Mouse (Mus musculus) heart, adult 9 months (tissue): ENCODE data around the gene 2310034G01Rik.

Source experiments
- DNase-seq, 2 experiments: peaks; one replicate each; pipeline ENCODE4 v3.0.0; 2022; ENCODE audit warnings: low spot score in 2 of 2

The 2310034G01Rik gene

GRCm38 (mm10) chr19:46358381-46358780 lies 8.3 kb upstream of the 2310034G01Rik start:
- no peak for DNase-seq

- no peak for DNase-seq
Measured at GRCm38 (mm10) chr19:46357344-46358280, 7.5 kb upstream of the 2310034G01Rik start.

GRCm38 (mm10) chr19:46356701-46357138 lies 6.6 kb upstream of the 2310034G01Rik start:
- peak; percentile 81 to 85 for DNase-seq

- DNase-seq, result no peak
Measured at GRCm38 (mm10) chr19:46349550-46349949, 552 bp downstream of the 2310034G01Rik start.

- peak; percentile 68 to 75 for DNase-seq
Measured at GRCm38 (mm10) chr19:46348761-46349458, 1.2 kb downstream of the 2310034G01Rik start.

GRCm38 (mm10) chr19:46347936-46348668 lies 2.0 kb downstream of the 2310034G01Rik start:
- no peak for DNase-seq

GRCm38 (mm10) chr19:46347146-46347545 lies 3.0 kb downstream of the 2310034G01Rik start:
- DNase-seq, result no peak

- DNase-seq, result no peak
Measured at GRCm38 (mm10) chr19:46344710-46345419, 5.2 kb downstream of the 2310034G01Rik start.

GRCm38 (mm10) chr19:46339287-46339971 lies 10.7 kb downstream of the 2310034G01Rik start:
- DNase-seq, result peak; percentile 62 to 63

GRCm38 (mm10) chr19:46338942-46339286 lies 11.2 kb downstream of the 2310034G01Rik start:
- no peak for DNase-seq

- DNase-seq, result peak; percentile 95 to 99
Measured at GRCm38 (mm10) chr19:46338331-46338936, 11.7 kb downstream of the 2310034G01Rik start, which contains the start of gene Cuedc2. Gene Cuedc2, minus strand, starts transcription at chr19:46338702.

- DNase-seq, result no peak
Measured at GRCm38 (mm10) chr19:46337719-46338330, 12.3 kb downstream of the 2310034G01Rik start.

GRCm38 (mm10) chr19:46333906-46334305 lies 16.2 kb downstream of the 2310034G01Rik start:
- no peak for DNase-seq

- no peak for DNase-seq
Measured at GRCm38 (mm10) chr19:46332721-46333339, 17.3 kb downstream of the 2310034G01Rik start.

GRCm38 (mm10) chr19:46331936-46332335 lies 18.2 kb downstream of the 2310034G01Rik start:
- DNase-seq, result no peak

GRCm38 (mm10) chr19:46331326-46331725 lies 18.8 kb downstream of the 2310034G01Rik start:
- no peak for DNase-seq

- DNase-seq, result no peak
Measured at GRCm38 (mm10) chr19:46330696-46331095, 19.4 kb downstream of the 2310034G01Rik start.

- peak; percentile 73 to 77 for DNase-seq
Measured at GRCm38 (mm10) chr19:46329951-46330350, 20.2 kb downstream of the 2310034G01Rik start.

- DNase-seq, result no peak
Measured at GRCm38 (mm10) chr19:46329031-46329641, 21.0 kb downstream of the 2310034G01Rik start.
